Mouse (Mus musculus) CH12.LX (cell line): ENCODE measurements at regions not wholly inside any gene's neighbourhood (a gene's known extent, or its start where the extent isn't known, plus 50 kb on each side); places are given as distances from the start of the nearest gene placed in this dataset.

Experiments used
- DNase-seq: peaks from one replicate; pipeline ENCODE4 v3.0.0-alpha.2; 2013; ENCODE audit errors: extremely low read depth
- H3K27ac ChIP-seq: 2 replicates; pipeline ENCODE4 v1.5.1; 2012; ENCODE audit warnings: low read depth, mild to moderate bottlenecking, control low read depth, moderate library complexity; ENCODE audit not compliant: insufficient read depth
- H3K27me3 ChIP-seq: replicated peaks from 2 replicates; pipeline ENCODE3; 2012; ENCODE audit warnings: inconsistent platforms
- H3K36me3 ChIP-seq, 2 experiments: replicated peaks in 1 of 2; 2 replicates each; pipeline versions ENCODE3 to v1.6.1; 2012; ENCODE audit warnings: inconsistent platforms in 1 of 2, low read length in 1 of 2, mild to moderate bottlenecking in 1 of 2, mixed read lengths in 1 of 2, moderate library complexity in 1 of 2; ENCODE audit not compliant: control insufficient read depth in 1 of 2, insufficient read depth in 1 of 2
- H3K4me1 ChIP-seq, 2 experiments: 2 replicates each; pipeline ENCODE4 v1.6.1; 2012; ENCODE audit warnings: inconsistent platforms in 1 of 2, moderate library complexity in 1 of 2; ENCODE audit not compliant: insufficient read depth in 2 of 2, control insufficient read depth in 1 of 2
- H3K4me2 ChIP-seq: 2 replicates; pipeline ENCODE4 v1.6.1; 2012; ENCODE audit warnings: low read depth, mild to moderate bottlenecking, control low read depth; ENCODE audit not compliant: poor library complexity, insufficient read depth, severe bottlenecking
- H3K4me3 ChIP-seq, 3 experiments: fragments of 150-350 bp in 1 of 3; sonication (generic) in 1 of 3; replicated peaks in 1 of 3; 2 replicates each; pipeline versions ENCODE3 to v1.5.1; 2011 to 2012; ENCODE audit warnings: low read depth in 2 of 3, low read length in 2 of 3, mild to moderate bottlenecking in 2 of 3, moderate library complexity in 2 of 3, control low read depth in 1 of 3, improper control_type of control experiment in 1 of 3, inconsistent platforms in 1 of 3, mixed read lengths in 1 of 3; ENCODE audit not compliant: poor library complexity in 1 of 3
- H3K79me2 ChIP-seq: replicated peaks from 2 replicates; pipeline ENCODE4 v1.6.1; 2012; ENCODE audit warnings: mild to moderate bottlenecking, moderate library complexity; ENCODE audit not compliant: control insufficient read depth, poor library complexity, insufficient read depth, severe bottlenecking; ENCODE audit errors: extremely low read depth
- H3K9ac ChIP-seq: 2 replicates; pipeline ENCODE4 v1.6.1; 2012; ENCODE audit warnings: low read depth, mild to moderate bottlenecking, control low read depth, moderate library complexity; ENCODE audit not compliant: insufficient read depth
- H3K9me3 ChIP-seq: replicated peaks from 2 replicates; pipeline ENCODE3; 2012; ENCODE audit warnings: low read length, inconsistent platforms, mixed read lengths
- CHD1 ChIP-seq: IDR thresholded peaks from 2 replicates; pipeline ENCODE4 v1.6.1; 2012; ENCODE audit warnings: low read depth, low read length, improper control_type of control experiment, inconsistent platforms
- CHD2 ChIP-seq: IDR thresholded peaks from 2 replicates; pipeline ENCODE4 v1.6.1; 2011; ENCODE audit warnings: low read length, improper control_type of control experiment
- E2F4 ChIP-seq: IDR thresholded peaks from 2 replicates; pipeline ENCODE4 v1.6.1; 2011; ENCODE audit warnings: low read depth, low read length, improper control_type of control experiment; ENCODE audit not compliant: insufficient replicate concordance
- ELF1 ChIP-seq: IDR thresholded peaks from 2 replicates; pipeline ENCODE4 v1.6.1; 2014; ENCODE audit warnings: low read depth, mild to moderate bottlenecking, inconsistent platforms, low read length, improper control_type of control experiment
- EP300 ChIP-seq: IDR thresholded peaks from 2 replicates; pipeline ENCODE4 v1.6.1; 2011; ENCODE audit warnings: low read length, improper control_type of control experiment
- ETS1 ChIP-seq: conservative IDR thresholded peaks from 2 replicates; pipeline ENCODE4 v1.6.1; 2012; ENCODE audit warnings: low read depth, mild to moderate bottlenecking, inconsistent platforms, low read length, improper control_type of control experiment, moderate library complexity
- GABPA ChIP-seq: IDR thresholded peaks from 2 replicates; pipeline ENCODE4 v1.6.1; 2012; ENCODE audit warnings: low read depth, low read length, improper control_type of control experiment, inconsistent platforms; ENCODE audit not compliant: insufficient replicate concordance
- IRF4 ChIP-seq: IDR thresholded peaks from 2 replicates; pipeline ENCODE4 v1.6.1; 2014; ENCODE audit warnings: low read depth, mild to moderate bottlenecking, inconsistent platforms, low read length, improper control_type of control experiment
- JUN ChIP-seq: IDR thresholded peaks from 2 replicates; pipeline ENCODE4 v1.6.1; 2011; ENCODE audit warnings: low read depth, mild to moderate bottlenecking, low read length, improper control_type of control experiment, moderate library complexity; ENCODE audit not compliant: insufficient read depth
- KAT2A ChIP-seq: IDR thresholded peaks from 2 replicates; pipeline ENCODE4 v1.6.1; 2012; ENCODE audit warnings: low read length, improper control_type of control experiment, inconsistent platforms; ENCODE audit not compliant: insufficient replicate concordance
- MAX ChIP-seq: IDR thresholded peaks from 2 replicates; pipeline ENCODE4 v1.6.1; 2011; ENCODE audit warnings: low read length, improper control_type of control experiment
- MEF2A ChIP-seq: IDR thresholded peaks from 2 replicates; pipeline ENCODE4 v1.6.1; 2014; ENCODE audit warnings: low read depth, mild to moderate bottlenecking, inconsistent platforms, low read length, improper control_type of control experiment, borderline replicate concordance
- NELFE ChIP-seq: IDR thresholded peaks from 2 replicates; pipeline ENCODE4 v1.6.1; 2011; ENCODE audit warnings: low read depth, low read length, improper control_type of control experiment
- NRF1 ChIP-seq: IDR thresholded peaks from 2 replicates; pipeline ENCODE4 v1.6.1; 2014; ENCODE audit warnings: low read depth, mild to moderate bottlenecking, inconsistent platforms, low read length, improper control_type of control experiment, moderate library complexity
- ZKSCAN1 ChIP-seq: IDR thresholded peaks from 2 replicates; pipeline ENCODE4 v1.6.1; 2012; ENCODE audit warnings: low read depth, inconsistent platforms, low read length, improper control_type of control experiment, borderline replicate concordance
- ZNF384 ChIP-seq: IDR thresholded peaks from 2 replicates; pipeline ENCODE4 v1.6.1; 2012; ENCODE audit warnings: low read depth, low read length, improper control_type of control experiment, inconsistent platforms
- dilution Hi-C: fragments of 300-500 bp; cut with MboI; formaldehyde crosslinking; loops from 2 replicates; pipeline ENCODE4 v1.14.3; 2020; ENCODE audit warnings: low sequenced_read_pairs; ENCODE audit not compliant: extremely low pct_unique_long_range_greater_than_20kb, extremely low pct_ligation_motif_present
- in situ Hi-C: fragments of 300-500 bp; cut with MboI; formaldehyde crosslinking; loops from 3 replicates; pipeline ENCODE4 v1.14.3; 2019; ENCODE audit warnings: low sequenced_read_pairs, low pct_ligation_motif_present, low pct_unique_long_range_greater_than_20kb, mixed read lengths

DNA sequence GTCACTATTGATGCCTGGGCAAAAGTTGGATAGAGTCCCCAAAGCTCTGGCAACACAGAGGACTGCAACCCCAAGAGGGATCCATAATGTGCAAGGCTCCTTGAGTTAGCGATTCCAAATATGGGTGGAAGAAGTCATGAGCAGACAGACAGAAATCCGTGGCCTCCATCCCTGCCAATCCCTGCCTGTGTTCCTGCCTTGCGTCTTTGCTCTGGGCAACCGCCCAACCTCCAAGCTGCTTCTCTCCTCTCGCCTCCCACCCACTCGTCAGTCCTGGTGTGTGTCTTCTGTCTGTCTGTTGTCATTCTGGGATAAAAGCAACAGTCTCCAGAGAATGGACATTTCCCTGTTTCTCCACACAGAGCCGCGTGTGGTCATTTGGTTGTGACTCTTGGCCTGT, 117.7 kb downstream of the Ackr3 start:
- no peaks in the 10 kb centered on the region for H3K27me3 ChIP-seq
- TF ChIP-seq MEF2A (no peak), KAT2A (no peak), E2F4 (no peak), CHD1 (no peak), MAX (no peak), JUN (no peak), ELF1 (no peak)
- TF ChIP-seq, all 38 proteins: peak for 0
- Histone ChIP-seq H3K36me3 (no peaks in the 10 kb centered on the region), H3K4me1 (no peaks in the 10 kb centered on the region), H3K4me3 (no peak overlapping the region), H3K9me3 (no peaks in the 10 kb centered on the region), H3K9ac (no peak overlapping the region), H3K27ac (no peak overlapping the region), H3K79me2 (no peaks in the 10 kb centered on the region), H3K4me2 (no peak overlapping the region)
- dilution Hi-C loops, result no loop called here
- no peak for DNase-seq
- in situ Hi-C loops, result no loop called here

DNA sequence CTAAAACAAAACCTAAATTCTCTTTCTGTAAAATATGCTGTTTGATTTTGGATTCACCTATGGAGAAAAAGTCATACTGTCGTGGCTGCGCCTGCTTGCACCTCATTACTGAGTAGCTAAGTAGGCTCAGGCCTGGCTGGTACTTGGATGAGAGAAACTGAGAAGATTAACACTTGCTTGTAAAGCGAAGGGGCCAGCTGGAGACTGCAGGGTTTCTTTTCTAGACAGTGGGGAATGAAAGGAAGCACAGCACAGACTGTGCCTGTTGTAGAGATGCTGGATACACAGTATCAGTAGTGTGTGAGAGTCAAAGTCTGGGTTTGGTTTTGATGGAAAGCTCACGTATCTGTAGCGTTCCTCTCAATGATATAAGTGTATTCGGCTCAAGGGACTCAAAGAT, 123.5 kb downstream of the Ackr3 start:
- H3K4me2 ChIP-seq, result no peak overlapping the region
- H3K27me3 ChIP-seq, result no peaks in the 10 kb centered on the region
- dilution Hi-C loops (no loop called here), in situ Hi-C loops (no loop called here)
- no peaks in the 10 kb centered on the region for H3K9me3 ChIP-seq
- no peaks in the 10 kb centered on the region for H3K4me1 ChIP-seq
- H3K9ac ChIP-seq, result no peak overlapping the region
- H3K27ac ChIP-seq, result no peak overlapping the region
- no peak for TF ChIP-seq IRF4
- TF ChIP-seq NRF1, result no peak
- TF ChIP-seq ELF1, result no peak
- no peak for TF ChIP-seq GABPA
- TF ChIP-seq NELFE, result no peak
- no peak for TF ChIP-seq ZNF384
- TF ChIP-seq ETS1, result no peak
- no peak for TF ChIP-seq ZKSCAN1
- no peak for TF ChIP-seq CHD2
- no peak for TF ChIP-seq JUN
- TF ChIP-seq EP300, result no peak
- DNase-seq, result no peak
- no peaks in the 10 kb centered on the region for H3K36me3 ChIP-seq
- no peak overlapping the region for H3K4me3 ChIP-seq
- H3K79me2 ChIP-seq, result no peaks in the 10 kb centered on the region
